Comparison of ENCODE assay signal across 12 mouse cellular contexts in the genomic region with DNA sequence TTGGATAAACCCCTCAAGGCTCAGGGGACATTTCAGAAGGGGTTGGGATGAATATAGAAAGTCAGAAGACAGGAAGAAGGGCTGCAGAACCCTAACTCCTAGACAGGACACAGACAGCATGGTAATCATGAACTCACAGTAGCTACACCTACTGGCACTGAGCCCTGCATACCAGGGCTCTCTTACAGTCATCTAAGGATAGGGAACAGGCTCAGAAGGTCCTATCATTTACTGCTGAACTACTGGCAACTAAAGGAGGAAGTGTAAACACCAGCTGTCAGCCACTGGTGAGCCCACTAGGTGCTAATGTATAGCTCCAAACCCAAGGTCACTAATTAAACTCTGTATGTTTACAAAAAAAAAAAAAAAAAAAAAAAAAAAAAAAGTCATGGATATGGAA. TPM values are rescaled to one million over a fixed set of nuclear protein-coding genes. Genes with fewer than 3 reads are reported as not detected.
A peak's percentile ranks its signal among the peaks of the same experiment; 100 is the strongest.
DNase-seq lines count a peak whose midpoint lies in the region; ATAC-seq lines count a peak whose summit lies in the region.
"Had no signal": no experiment of that assay in that cellular context is flagged by ENCODE, and none has a peak within 500 bp of the region (broad histone marks: within the 10 kb centered on the region; RNA-seq: fewer than 3 reads in every experiment).

No protein-coding gene starts in this region.

- no peaks in the 10 kb centered on the region for H3K9me3 ChIP-seq in kidney, embryonic 15.5 days (replicated peaks)
- H3K9me3 ChIP-seq in neural tube, embryonic 15.5 days (replicated peaks), result no peaks in the 10 kb centered on the region

- ATAC-seq in kidney, embryonic 15.5 days (replicated peaks; ENCODE audit: low FRiP score), result no peak
- ATAC-seq in megakaryocyte-erythroid progenitor cell, adult 5-6 weeks (replicated peaks; ENCODE audit: low FRiP score, low TSS enrichment, poor library complexity, severe bottlenecking), result peak; percentile 94
- no peak for ATAC-seq in neural tube, embryonic 15.5 days (ENCODE audit: low FRiP score)

- no peaks in the 10 kb centered on the region for H3K27me3 ChIP-seq in kidney, embryonic 15.5 days
- no peaks in the 10 kb centered on the region for H3K27me3 ChIP-seq in neural tube, embryonic 15.5 days (replicated peaks)

- no peak overlapping the region for H3K4me2 ChIP-seq in kidney, embryonic 15.5 days
- H3K4me2 ChIP-seq in neural tube, embryonic 15.5 days, result no peak overlapping the region

- intact Hi-C loops in heart, postnatal 36 days (cut with DNase I), result loop anchor here (5.0 kb wide), 1 partner anchor 79 kb away; no protein-coding TSS in a partner anchor

- peak overlapping the region; percentile 52 for H3K27ac ChIP-seq in kidney, embryonic 15.5 days
- no peak overlapping the region for H3K27ac ChIP-seq in neural tube, embryonic 15.5 days (replicated peaks)

- H3K36me3 ChIP-seq in kidney, embryonic 15.5 days, result peaks cover 16% of the 10 kb centered on the region
- H3K36me3 ChIP-seq in neural tube, embryonic 15.5 days, result peaks cover 6% of the 10 kb centered on the region; the same call in 1 of the 2 replicates

- no peak overlapping the region for H3K4me3 ChIP-seq in kidney, embryonic 15.5 days (replicated peaks)
- no peak overlapping the region for H3K4me3 ChIP-seq in neural tube, embryonic 15.5 days (replicated peaks)
- H3K4me3 ChIP-seq: erythroblast, embryonic 14.5 days had no signal

- H3K4me1 ChIP-seq in kidney, embryonic 15.5 days, result peaks cover 3% of the 10 kb centered on the region; the same call in 1 of the 2 replicates
- 0 out of 2 replicates have a peak, but pooled peaks cover 5% of the 10 kb centered on the region for H3K4me1 ChIP-seq in neural tube, embryonic 15.5 days

- H3K9ac ChIP-seq in kidney, embryonic 15.5 days, result no peak overlapping the region
- H3K9ac ChIP-seq in neural tube, embryonic 15.5 days (replicated peaks), result no peak overlapping the region

- DNase-seq in heart, adult 11 months, result peak; percentile 79
- DNase-seq in heart, postnatal 36 days, result no peak
- peak; percentile 34 for DNase-seq in gastrocnemius, postnatal 25 days
- DNase-seq in urinary bladder, postnatal 10 days (ENCODE audit: low spot score), result no peak
- DNase-seq in MN1 (ENCODE audit: low spot score), result no peak
- DNase-seq: cerebellum, adult 18-20 months; liver; right cerebral cortex, postnatal 4 days had no signal

RNA-seq across cellular contexts. Expression of a gene that starts 56.6 kb away (rescaled TPM):
- total RNA-seq in heart, postnatal 36 days (2021), result 10 to 100 TPM in 1 of 2 experiments, 1 to 10 TPM in 1; 9.0 to 10.9 TPM
- total RNA-seq in gastrocnemius, postnatal 25 days (2021), result 1 to 10 TPM; 5.9 to 6.1 TPM
- polyA plus RNA-seq in kidney, embryonic 15.5 days (2015; fragmentation: Nextera tagmentation; extraction: Ambion mirVana), result 44.9 and 46.4 TPM in 2 replicates
- total RNA-seq in megakaryocyte-erythroid progenitor cell, adult 5-6 weeks (2014; fragmentation: Nextera tagmentation), result 29.3 and 35.9 TPM in 2 replicates
- 67.0 and 83.2 TPM in 2 replicates for total RNA-seq in megakaryocyte-erythroid progenitor cell, adult 5-6 weeks (2017)
- 28.2 and 35.9 TPM in 2 replicates for polyA plus RNA-seq in neural tube, embryonic 15.5 days (2015; fragmentation: Nextera tagmentation; extraction: Ambion mirVana)

Comparison
In these comparisons a context has a peak if more than half of its experiments do, and no peak if none do; other contexts are left out.
1. DNase-seq: peak in heart, adult 11 months (single experiment) and gastrocnemius, postnatal 25 days (single experiment); none in heart, postnatal 36 days (0 of 2), urinary bladder, postnatal 10 days (single experiment) and MN1 (single experiment).